Mouse (Mus musculus) bone marrow macrophage, adult 2 months (primary cell): Measurements from ENCODE around the gene Snx18.

Source experiments
- CTCF ChIP-seq: IDR thresholded peaks from 2 replicates; pipeline ENCODE4 v1.5.1; 2012; ENCODE audit warnings: low read depth, mild to moderate bottlenecking, low read length, moderate library complexity
- POLR2A ChIP-seq: IDR thresholded peaks from 2 replicates; pipeline ENCODE4 v1.6.1; 2012; ENCODE audit warnings: mild to moderate bottlenecking, low read depth, low read length, borderline replicate concordance

- TF ChIP-seq CTCF = no peak
- no peak for TF ChIP-seq POLR2A
Measured at GRCm38 (mm10) chr13:113640944-113641597, 22.7 kb upstream of the Snx18 start.
